Mouse (Mus musculus) ZHBTc4 (cell line): ENCODE results near the gene Gnpda2.
A peak's percentile ranks its signal among the peaks of the same experiment; 100 is the strongest.

Source experiments
- DNase-seq: peaks from one replicate; pipeline ENCODE4 v3.0.0-alpha.2; 2011; ENCODE audit warnings: low read depth, low spot score

Gene Gnpda2

DNA sequence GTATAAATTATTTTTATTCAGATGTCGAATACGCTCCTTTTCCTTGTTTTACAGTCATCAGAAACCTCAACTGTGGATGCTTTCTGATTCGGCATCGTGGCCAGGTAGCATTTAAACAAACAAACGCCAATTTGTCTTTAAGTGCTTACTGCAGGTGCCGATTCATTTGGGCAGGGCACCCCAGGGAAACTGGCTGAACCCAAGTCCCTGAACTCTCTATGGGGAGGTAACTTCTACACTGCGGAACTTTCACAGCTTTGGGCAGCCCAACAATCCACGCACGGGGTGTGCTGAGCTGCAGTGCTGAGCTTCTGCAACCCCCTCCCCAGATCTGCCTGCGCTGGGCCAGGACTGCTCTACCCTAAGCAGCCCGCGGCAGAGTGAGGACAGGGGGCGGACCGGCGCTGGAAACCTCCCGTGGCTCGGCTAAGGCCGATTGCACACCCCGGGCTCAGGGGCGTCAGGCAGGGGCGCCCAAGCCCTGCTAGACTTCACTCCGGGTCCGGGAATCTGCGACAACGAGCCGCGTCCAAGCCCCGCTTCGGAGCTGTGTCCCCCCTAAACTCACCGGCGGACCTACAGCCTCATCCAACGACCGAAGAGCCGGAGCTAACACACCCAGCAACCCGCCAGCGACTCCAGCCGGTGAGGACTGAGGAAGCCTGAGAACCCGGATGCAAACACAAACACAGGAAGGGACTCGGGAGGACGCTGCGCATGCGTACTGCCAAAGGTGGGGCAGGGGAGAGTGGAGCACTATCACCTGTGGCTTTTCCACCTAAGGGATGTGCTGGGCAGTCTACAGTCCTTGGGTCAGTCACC, at the start of gene Gnpda2:
Gene Gnpda2, minus strand, starts transcription at position 701 of the 822 bp plus-strand sequence.
- peak; percentile 94 for DNase-seq

DNA sequence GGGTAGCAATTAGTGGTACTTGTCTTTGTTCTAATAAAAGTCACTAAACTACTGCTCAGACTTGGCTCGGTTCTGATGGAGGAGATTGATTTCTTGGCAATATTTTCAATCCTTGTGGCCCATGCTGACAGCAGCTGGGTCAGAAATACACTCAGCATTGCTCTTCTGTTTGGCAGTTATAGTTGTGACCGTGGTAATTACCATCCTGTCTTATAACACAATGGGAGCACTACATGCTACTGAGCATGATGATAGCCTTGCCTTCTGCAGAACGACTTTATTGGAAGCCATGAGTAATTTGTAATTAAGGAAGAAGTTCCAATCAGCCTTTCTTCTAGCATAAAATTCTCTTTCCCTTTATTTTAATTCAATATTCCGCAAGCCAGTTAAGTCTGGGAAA, 42.6 kb upstream of the Gnpda2 start:
- DNase-seq, result no peak

DNA sequence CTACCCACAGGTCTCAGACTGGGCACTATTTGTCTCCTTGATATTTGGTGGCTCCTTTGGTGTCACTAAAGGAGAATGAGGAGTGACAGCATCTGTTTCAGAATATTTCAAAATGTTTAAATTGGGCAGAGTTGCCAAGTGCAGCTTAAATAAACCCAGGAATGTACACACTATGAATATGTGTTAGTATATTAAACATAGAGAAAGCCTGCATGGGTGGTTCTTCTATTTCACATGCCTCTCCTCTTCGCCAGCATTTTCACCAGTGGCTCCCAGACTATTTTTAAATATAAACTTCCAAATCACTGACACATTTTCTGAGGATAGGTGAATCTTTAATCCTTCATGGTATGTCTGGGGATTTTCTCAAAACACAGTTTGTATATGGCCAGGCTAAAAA, 28.8 kb upstream of the Gnpda2 start:
- DNase-seq, result no peak

DNA sequence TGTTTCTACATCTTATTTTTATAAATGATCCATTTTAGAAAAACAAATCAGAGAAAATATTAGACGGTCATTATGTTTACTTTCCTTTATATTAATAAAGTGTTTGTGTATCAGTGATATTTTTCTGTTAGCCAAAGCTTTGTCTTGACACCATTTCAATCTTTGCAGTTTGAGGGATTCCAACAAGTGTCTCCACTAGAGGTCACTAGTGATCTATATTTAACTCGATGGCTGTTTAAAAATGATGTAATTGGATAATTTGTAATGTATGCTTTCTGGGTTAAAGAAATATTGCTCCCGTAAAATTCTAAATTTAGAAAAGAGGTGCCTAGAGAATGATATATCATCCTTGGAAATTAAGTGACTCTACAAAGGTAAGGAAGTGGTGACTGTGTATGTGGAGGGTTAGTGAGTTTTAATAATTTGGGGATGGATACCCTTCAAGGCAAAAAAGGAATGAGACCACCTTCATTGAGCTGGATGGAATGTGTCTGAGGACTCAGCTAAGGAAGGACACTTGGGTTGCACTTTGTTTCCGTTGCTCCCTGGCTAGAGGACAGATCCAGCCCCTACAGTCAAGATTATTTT, 21.2 kb upstream of the Gnpda2 start:
- DNase-seq, result peak; percentile 25

DNA sequence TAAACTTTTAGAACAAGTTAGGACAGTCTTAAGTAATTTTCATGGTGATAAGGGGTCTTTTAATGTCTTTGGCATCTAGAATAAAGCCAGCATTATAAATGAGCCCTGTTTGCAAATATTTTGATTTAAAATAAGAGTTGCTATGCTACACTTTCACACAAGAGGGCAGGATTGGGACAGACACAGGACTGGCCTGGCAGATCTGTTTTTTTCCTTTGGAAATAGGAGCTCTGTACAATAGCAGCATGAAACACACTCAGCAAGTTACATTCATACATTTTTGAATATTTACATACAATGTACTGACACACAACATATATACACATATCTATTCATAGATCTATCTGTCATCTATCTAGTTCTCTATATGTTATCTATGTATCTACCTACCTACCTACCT, 8.9 kb upstream of the Gnpda2 start:
- DNase-seq, result peak; percentile 21

DNA sequence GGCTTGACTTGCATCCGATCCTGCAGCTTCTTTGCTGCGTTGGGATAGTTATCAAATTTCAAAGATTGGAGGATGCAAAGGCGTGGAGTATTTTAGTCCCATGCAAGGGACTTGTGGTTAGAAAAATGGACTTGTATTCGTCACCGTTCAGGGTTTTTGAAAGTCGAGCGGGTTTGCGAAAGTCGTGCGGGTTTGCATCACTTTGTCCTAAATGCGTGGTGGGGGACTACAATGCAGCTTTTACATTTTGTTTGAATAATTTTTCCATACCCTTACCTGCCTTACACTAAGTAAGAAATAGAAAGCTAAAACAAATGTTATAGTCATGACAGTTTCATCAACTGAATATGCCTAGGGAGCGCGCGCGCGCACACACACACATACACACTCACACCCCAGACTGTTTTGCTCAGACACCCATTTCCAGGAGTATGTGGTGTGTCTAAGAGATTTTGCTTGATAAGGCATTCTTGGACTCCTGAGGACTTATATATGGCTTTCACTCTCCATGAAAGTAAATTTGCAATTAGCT, 34.7 kb downstream of the Gnpda2 start:
- peak; percentile 31 for DNase-seq

DNA sequence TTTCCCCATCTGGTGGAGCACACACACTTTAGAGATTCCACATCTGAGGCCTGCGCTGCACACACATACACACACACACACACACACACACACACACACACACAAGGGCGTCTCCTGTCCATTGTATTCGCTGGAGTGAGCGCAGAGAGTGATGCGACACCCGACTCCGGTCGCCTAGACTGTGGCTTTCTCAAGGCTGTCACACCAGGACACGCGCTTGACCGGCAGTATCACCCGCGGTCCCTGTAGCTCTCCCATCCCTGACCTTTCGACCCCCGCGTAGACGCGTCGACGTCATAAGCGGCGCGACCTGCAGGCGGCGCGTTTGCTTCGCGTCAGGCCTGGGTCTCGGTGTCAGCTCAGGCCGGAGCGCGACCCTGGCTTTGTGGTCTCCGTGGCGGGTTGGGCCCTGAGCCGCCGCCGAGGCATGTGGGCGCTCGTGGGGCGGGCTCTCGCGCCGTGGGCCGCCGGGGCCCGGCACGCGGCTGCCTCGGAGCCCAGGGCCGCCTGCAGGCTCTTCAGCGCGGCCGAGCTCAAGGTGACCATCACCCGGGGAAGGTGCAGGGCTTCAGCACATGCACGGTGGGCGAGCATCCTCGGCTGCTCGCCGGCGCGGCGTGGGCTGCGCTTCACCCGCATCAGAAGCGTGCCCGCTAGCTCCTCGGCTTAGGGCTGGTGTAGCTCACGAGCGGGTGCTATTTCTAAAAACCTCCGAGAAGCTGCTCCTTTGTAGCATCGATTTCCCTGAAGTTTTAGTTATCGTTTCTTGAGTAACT, 35.3 kb downstream of the Gnpda2 start, which contains the start of gene Guf1:
Gene Guf1, plus strand, starts transcription at position 296 of the 776 bp plus-strand sequence.
- DNase-seq, result peak; percentile 97

DNA sequence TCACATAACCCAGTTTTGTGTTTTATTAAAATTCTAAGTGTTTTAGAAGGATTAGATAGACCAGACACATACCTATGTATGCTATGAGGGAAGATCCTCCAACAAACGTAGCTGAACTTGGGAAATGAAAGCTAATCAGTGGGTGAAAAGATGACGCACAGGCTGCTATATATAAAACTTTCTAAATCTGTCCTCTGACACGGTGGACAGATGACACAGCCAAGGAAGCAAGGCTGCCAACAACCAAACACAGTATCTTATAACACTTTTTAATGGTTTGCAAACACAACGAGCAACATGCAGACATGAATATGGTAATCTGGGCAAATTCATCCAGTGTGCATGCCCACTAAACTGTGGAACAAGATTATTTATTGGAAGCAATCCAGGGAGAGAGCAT, 49.7 kb downstream of the Gnpda2 start, which contains the start of gene Yipf7:
Gene Yipf7, minus strand, starts transcription at position 160 of the 400 bp plus-strand sequence.
- DNase-seq, result no peak

DNA sequence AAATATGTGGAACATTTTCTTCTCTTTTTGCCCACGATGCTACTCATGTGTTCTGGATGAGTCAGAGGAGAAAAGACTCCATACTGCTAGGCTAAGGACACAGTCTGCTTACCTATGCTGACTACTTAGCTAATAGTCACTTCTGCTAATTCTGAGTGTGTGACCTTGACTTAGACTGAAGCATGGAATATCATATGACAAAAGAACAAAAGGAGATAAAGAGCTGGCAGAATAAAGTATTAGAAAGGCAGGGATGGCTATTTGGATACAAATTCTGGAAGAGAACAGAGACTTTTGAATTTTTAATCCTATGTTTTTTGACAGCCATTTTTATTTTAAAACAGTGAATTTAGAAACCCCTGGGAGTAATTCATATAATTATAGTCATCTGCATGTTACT, 50.5 kb downstream of the Gnpda2 start:
- DNase-seq, result no peak

DNA sequence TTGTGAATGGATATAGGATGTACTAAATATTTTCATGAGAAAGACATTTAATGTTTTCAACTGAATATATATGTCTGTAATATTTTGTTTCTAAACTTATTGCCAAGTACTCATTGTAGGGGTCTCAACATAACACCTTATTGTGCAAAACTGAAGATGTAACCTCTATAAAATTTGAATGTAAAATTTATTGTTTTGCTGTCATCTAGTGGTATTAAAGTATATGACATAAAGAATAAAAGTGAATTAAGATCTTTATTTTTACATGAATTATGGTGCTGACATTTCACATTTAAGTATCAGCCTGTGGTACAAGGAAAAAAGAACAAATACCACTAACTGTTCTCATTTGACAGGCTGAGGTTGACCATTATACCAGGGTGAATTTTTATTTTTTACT, 68.2 kb downstream of the Gnpda2 start:
- DNase-seq, result no peak
